In genomic region chr7:128577607-128578006, GRCm38 (mm10) we compare ENCODE assay signal across 31 mouse cellular contexts.
"Had no signal": no experiment of that assay in that cellular context is flagged by ENCODE, and none has a peak within 500 bp of the region (broad histone marks: within the 10 kb centered on the region; RNA-seq: fewer than 3 reads in every experiment).

No protein-coding gene starts in this region.

- H3K27ac ChIP-seq: heart, embryonic 13.5 days; heart, embryonic 15.5 days; hindbrain, embryonic 10.5 days; hindbrain, embryonic 12.5 days; hindbrain, embryonic 13.5 days; hindbrain, embryonic 14.5 days; hindbrain, embryonic 15.5 days; hindbrain, postnatal 0 days; intestine, embryonic 15.5 days; kidney, embryonic 15.5 days; kidney, postnatal 0 days; layer of hippocampus, adult 2 months; left cerebral cortex, adult 2 months had no signal

- H3K4me2 ChIP-seq: heart, embryonic 11.5 days; heart, embryonic 12.5 days; heart, embryonic 13.5 days; heart, embryonic 15.5 days; hindbrain, embryonic 12.5 days; hindbrain, embryonic 13.5 days; hindbrain, embryonic 14.5 days; hindbrain, embryonic 15.5 days; intestine, embryonic 15.5 days; kidney, embryonic 15.5 days had no signal

- H3K27me3 ChIP-seq: heart, embryonic 12.5 days; heart, embryonic 13.5 days; heart, embryonic 15.5 days; hindbrain, embryonic 12.5 days; hindbrain, embryonic 13.5 days; hindbrain, embryonic 15.5 days; intestine, embryonic 15.5 days; kidney, embryonic 15.5 days had no signal

- H3K36me3 ChIP-seq: heart, embryonic 12.5 days; heart, embryonic 13.5 days; heart, embryonic 15.5 days; hindbrain, embryonic 10.5 days; hindbrain, embryonic 12.5 days; hindbrain, embryonic 13.5 days; hindbrain, embryonic 15.5 days; intestine, embryonic 15.5 days; kidney, embryonic 15.5 days had no signal

- H3K4me3 ChIP-seq: heart, embryonic 12.5 days; heart, embryonic 13.5 days; heart, embryonic 15.5 days; hindbrain, embryonic 10.5 days; hindbrain, embryonic 12.5 days; hindbrain, embryonic 13.5 days; hindbrain, embryonic 15.5 days; intestine, embryonic 15.5 days; kidney, embryonic 15.5 days; layer of hippocampus, adult 2 months; left cerebral cortex, adult 2 months had no signal

- H3K9me3 ChIP-seq: heart, embryonic 12.5 days; heart, embryonic 13.5 days; heart, embryonic 15.5 days; hindbrain, embryonic 10.5 days; hindbrain, embryonic 12.5 days; hindbrain, embryonic 13.5 days; hindbrain, embryonic 15.5 days; intestine, embryonic 15.5 days; kidney, embryonic 15.5 days had no signal

- DNase-seq: heart, postnatal 10 days; heart, postnatal 14 days; heart, postnatal 36 days; heart, postnatal 4 days; kidney, adult 11 months; kidney, adult 18-20 months; kidney, adult 2 months; kidney, adult 8-10 months; kidney, adult 9 months; kidney, postnatal 10 days; kidney, postnatal 14 days; kidney, postnatal 25 days; kidney, postnatal 36 days; kidney, postnatal 4 days; layer of hippocampus, adult 9-11 months; layer of hippocampus, postnatal 36 days had no signal

- H3K9ac ChIP-seq: heart, embryonic 12.5 days; heart, embryonic 13.5 days; heart, embryonic 15.5 days; hindbrain, embryonic 12.5 days; hindbrain, embryonic 13.5 days; hindbrain, embryonic 14.5 days; hindbrain, embryonic 15.5 days; intestine, embryonic 15.5 days; kidney, embryonic 15.5 days had no signal

- H3K4me1 ChIP-seq: intestine, embryonic 15.5 days had no signal
